Mouse (Mus musculus): ENCODE data around the gene Psd.

DNA sequence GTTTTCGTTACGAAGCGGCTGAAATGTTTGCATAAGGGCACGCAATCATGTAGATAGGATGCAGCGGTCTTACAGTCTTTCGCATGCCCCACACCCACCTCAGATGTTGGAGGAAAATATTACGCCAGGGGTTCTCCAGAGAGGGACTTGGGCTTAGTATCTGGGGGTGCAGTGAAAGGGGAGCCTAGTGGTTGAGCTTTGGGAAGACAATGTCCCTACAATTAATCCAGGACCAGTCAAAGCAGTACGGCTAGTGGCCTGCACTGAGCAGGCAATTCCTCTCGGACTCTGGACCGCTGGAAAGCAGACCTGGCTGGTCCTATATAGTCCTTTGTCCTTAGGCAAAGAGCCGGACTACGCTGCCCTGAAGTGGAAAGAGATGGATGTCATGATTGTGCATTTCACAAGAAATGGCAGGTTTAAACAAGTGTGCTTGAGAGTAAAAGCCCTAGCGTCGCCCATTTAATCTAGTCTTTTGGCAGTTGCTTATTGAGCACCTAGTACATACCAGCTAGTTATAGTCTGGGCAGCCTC is 642 bp upstream of the Psd start:
- TF ChIP-seq CTCF (IDR thresholded peaks at IDR 0.05; ENCODE audit: low read depth, low read length) = no peak
- no peak for TF ChIP-seq POLR2A (IDR thresholded peaks at IDR 0.05; ENCODE audit: insufficient read depth, low read length)
- no peak for TF ChIP-seq EP300 (IDR thresholded peaks at IDR 0.05; ENCODE audit: insufficient read depth, low read depth, low read length)
